Mouse (Mus musculus) neural tube, embryonic 11.5 days (tissue): ENCODE measurements around the gene Nras. TPM values are rescaled to one million over a fixed set of nuclear protein-coding genes. Genes with fewer than 3 reads are reported as not detected.

ENCODE experiments used
- ATAC-seq: fragments of 200-750 bp; cut with Nextera tagmentation; 2 replicates; pipeline ENCODE4 v1.8.0; 2017; ENCODE audit warnings: moderate number of reproducible peaks, mild to moderate bottlenecking, moderate TSS enrichment, moderate library complexity; ENCODE audit not compliant: insufficient read depth, low FRiP score, low TSS enrichment
- DNase-seq: peaks from one replicate; pipeline ENCODE4 v3.0.0-alpha.2; 2015; ENCODE audit warnings: low spot score
- H3K27ac ChIP-seq: fragments of 300-500 bp; sonication (generic); 2 replicates; pipeline ENCODE4 v1.5.1; 2014; ENCODE audit warnings: low read depth, mild to moderate bottlenecking, low read length
- H3K27me3 ChIP-seq: fragments of 300-500 bp; sonication (generic); 2 replicates; pipeline ENCODE4 v1.6.1; 2014; ENCODE audit warnings: mild to moderate bottlenecking, low read length, mixed read lengths; ENCODE audit not compliant: control insufficient read depth, insufficient read depth
- H3K36me3 ChIP-seq: fragments of 300-500 bp; sonication (generic); 2 replicates; pipeline ENCODE4 v1.6.1; 2014; ENCODE audit warnings: mild to moderate bottlenecking, low read length, moderate library complexity, mixed read lengths; ENCODE audit not compliant: control insufficient read depth, insufficient read depth
- H3K4me1 ChIP-seq: fragments of 300-500 bp; sonication (generic); 2 replicates; pipeline ENCODE4 v1.6.1; 2014; ENCODE audit warnings: low read length, mixed read lengths; ENCODE audit not compliant: control insufficient read depth, insufficient read depth
- H3K4me2 ChIP-seq: fragments of 300-500 bp; sonication (generic); 2 replicates; pipeline ENCODE4 v1.6.1; 2014; ENCODE audit warnings: low read depth, mild to moderate bottlenecking, moderate library complexity
- H3K4me3 ChIP-seq: fragments of 300-500 bp; sonication (generic); 2 replicates; pipeline ENCODE4 v1.5.1; 2014; ENCODE audit warnings: low read depth, low read length
- H3K9ac ChIP-seq: fragments of 300-500 bp; sonication (generic); 2 replicates; pipeline ENCODE4 v1.6.1; 2014; ENCODE audit warnings: mild to moderate bottlenecking, low read length
- H3K9me3 ChIP-seq: fragments of 300-500 bp; sonication (generic); 2 replicates; pipeline ENCODE4 v1.6.1; 2016; ENCODE audit warnings: low read length; ENCODE audit not compliant: control insufficient read depth
- WGBS: fragments of 180-500 bp; shearing (Covaris S2); extraction: QIAGEN DNeasy Blood & Tissue Kit; methylation state at CpG from one replicate; pipeline ENCODE4 v1.1.7; 2014; 5-methylcytosine and 5-hydroxymethylcytosine counted together
- polyA plus RNA-seq: library from polyadenylated mRNA; unstranded; fragments of >200 nt; fragmentation: Nextera tagmentation; extraction: Ambion mirVana; gene quantifications from 2 replicates; pipeline ENCODE4 v1.2.1, GENCODE M21; 2014

Gene Nras
- polyA plus RNA-seq, result 143 and 152 TPM in 2 replicates

DNA sequence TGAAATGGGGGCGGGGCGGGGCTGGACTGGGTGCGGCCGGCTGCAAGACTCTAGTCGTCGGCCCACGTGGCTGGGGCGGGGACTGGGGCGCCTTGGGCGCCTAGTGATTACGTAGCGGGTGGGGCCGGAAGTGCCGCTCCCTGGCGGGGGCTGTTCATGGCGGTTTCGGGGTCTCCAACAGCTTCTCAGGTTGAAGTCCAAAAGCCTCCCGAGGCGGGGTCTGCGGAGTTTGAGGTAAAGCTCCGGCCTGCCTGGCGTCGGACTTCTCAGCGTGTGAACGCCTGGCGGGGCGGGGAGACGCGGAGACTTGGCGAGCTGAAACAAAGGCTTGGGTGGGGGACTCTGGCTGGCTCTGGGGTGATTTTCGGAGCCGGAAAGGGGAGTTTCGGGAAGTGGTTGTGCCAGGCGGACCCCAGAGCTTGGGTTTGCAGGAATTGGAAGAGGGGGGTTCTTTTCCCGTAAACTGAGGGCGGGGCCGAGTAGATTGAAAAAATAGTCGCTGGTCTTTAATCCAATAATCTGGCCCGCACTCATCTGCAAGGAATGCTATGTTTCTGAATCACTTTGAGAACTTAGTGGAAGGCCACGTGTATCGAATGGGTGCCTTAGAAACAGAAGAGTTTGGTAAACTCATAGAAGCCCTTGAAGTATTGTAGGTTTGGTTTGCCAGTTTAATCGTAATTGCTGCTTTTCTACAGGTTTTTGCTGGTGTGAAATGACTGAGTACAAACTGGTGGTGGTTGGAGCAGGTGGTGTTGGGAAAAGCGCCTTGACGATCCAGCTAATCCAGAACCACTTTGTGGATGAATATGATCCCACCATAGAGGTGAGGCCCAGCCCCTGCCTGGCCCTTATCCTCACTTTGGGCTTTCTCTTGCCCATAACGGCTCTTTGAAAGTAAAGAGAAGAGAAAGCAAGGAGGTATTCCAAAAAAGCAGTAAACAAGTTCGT, at the start of gene Nras:
Gene Nras, plus strand, starts transcription at position 79 of the 951 bp plus-strand sequence.
- H3K36me3 ChIP-seq, result peaks cover 11% of the 10 kb centered on the region
- H3K9me3 ChIP-seq, result no peaks in the 10 kb centered on the region
- H3K4me3 ChIP-seq, result peak within 1 kb of the TSS; percentile 67
- ATAC-seq, result peak; percentile 98
- H3K4me1 ChIP-seq, result no peaks in the 10 kb centered on the region; the same call in 1 of the 2 replicates
- H3K27ac ChIP-seq, result peak within 1 kb of the TSS; percentile 73
- H3K4me2 ChIP-seq, result peak within 1 kb of the TSS; percentile 46
- WGBS, result 3% methylated on average over 46 of the region's 46 CpGs
- H3K9ac ChIP-seq, result peak within 1 kb of the TSS; percentile 87
- DNase-seq, result peak; percentile 98
- H3K27me3 ChIP-seq, result no peaks in the 10 kb centered on the region

DNA sequence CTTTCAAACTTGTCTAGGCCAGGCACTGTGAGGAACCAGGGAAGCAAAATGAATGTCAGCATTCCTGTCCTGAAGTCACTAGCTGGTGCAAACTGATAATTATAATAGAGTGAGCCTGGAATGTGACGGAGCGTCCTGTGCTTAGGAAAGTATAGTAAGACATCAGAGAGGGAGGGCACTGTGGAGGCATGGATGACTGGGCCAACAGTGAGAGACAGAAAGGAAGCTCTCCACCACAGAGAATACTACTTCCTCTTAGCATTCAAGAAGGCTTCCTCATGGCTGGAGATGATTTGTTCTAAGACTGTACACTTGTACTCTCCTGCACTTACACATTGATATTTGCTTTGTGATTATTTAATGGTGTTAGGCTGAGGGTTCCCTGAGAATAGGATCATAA, 40.7 kb upstream of the Nras start:
- Histone ChIP-seq H3K27me3 (no peaks in the 10 kb centered on the region), H3K4me1 (no peaks in the 10 kb centered on the region), H3K9me3 (no peaks in the 10 kb centered on the region), H3K36me3 (no peaks in the 10 kb centered on the region), H3K27ac (no peak overlapping the region), H3K4me3 (no peak overlapping the region), H3K4me2 (no peak overlapping the region), H3K9ac (no peak overlapping the region)
- DNase-seq (no peak), ATAC-seq (no peak)
- 90% methylated on average over 2 of the region's 2 CpGs for WGBS

DNA sequence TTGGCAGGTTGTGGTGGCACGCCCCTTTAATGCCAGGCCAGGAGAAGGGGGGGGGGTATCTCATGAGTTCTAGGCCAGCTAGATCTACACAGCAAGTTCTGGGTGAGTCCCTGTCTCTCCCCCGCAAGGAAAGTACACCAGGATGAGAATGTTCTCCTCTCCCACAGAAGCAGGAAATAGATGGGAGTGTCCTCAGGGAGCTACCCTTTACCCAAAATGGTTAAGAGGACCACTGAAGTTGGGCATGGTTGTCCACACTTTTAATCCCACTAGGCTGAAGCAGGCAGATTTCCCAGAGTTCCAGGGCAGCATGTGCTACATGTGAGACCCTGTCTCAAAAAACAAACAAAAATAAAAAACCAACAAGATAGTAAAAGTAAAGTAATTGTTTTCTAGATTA, 38.6 kb upstream of the Nras start:
- Histone ChIP-seq H3K4me3 (no peak overlapping the region), H3K27ac (no peak overlapping the region), H3K9ac (no peak overlapping the region), H3K36me3 (no peaks in the 10 kb centered on the region), H3K4me1 (no peaks in the 10 kb centered on the region), H3K27me3 (no peaks in the 10 kb centered on the region), H3K4me2 (no peak overlapping the region; the same call in 1 of the 2 replicates), H3K9me3 (no peaks in the 10 kb centered on the region)
- WGBS, result 93% methylated on average over 2 of the region's 2 CpGs
- no peak for DNase-seq
- no peak for ATAC-seq

DNA sequence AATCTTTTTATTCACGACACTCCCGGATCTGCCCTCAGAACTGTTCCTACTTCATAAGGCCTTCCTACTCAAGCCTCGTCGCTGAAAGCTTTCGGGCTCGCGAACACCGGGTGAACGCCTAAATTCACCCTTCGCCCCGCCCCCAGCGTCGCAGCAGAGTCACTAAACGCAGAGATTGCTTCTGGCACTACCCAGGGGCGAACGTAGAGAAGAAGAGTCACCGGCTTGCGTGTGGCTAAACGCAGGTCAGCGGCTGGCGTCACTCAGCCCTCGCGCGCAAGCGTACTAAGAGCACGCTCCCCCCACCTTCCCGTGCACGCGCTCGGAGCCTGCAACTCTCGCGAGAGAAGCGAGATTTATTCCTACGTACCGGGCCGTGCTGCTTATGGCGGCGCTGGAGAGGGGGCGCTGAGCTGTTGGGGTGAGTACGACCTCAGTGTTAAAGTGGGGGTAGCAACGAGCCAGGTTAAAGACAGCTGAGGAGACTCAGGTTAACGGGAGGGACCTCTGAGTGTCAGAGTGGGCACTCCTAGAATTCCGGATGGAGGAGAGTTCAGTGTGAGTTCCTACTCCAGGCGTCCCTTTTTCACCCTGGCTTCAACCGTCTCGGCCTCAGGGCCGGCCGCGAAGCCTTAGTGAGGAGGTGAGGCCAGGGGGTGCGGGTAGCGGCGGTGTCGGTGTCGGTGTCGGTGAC, 37.7 kb upstream of the Nras start, which contains the start of gene Csde1:
Gene Csde1, plus strand, starts transcription at position 178 of the 694 bp plus-strand sequence.
- peak; percentile 91 for ATAC-seq

DNA sequence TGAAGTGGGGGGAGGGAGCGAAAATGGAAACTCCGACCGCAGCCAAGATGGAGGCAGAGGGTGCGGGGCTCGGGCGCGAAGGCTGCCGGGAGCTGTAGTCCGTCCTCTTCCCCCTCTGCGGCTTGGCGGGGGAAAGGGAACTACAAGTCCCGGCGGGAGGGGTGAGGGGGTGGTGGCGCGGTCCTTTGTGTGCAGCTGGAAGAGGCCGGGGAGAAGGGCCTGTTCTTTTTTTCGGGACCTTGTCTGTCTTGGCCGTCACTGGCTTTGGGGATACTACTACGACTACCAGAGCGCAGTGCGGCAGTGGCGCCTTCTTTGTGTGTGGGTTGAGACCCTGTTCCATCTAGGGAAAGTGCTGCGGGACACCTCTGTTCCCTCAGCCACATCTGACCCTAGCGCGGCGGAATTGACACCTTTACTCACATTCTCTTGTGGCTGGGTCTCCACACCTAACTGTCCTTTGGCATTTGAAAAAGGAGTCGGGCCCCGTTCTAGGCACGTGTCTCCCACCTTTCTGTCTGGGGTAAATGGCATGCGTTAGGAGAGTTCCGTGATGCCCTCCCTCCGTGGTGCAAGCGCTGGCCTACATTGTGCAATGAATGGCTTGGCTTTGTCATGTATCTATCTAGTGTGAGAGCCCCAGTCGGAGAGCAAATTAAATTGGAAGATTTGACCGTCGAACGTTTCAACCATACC, 37.0 kb upstream of the Nras start:
- no peaks in the 10 kb centered on the region for H3K36me3 ChIP-seq

More for the DNA sequence above, 37.7 kb upstream of the Nras start, which contains the start of gene Csde1:
- no peaks in the 10 kb centered on the region for H3K9me3 ChIP-seq
- H3K4me1 ChIP-seq, result no peaks in the 10 kb centered on the region
- under 1% methylated on average over 55 of the region's 55 CpGs for WGBS
- no peaks in the 10 kb centered on the region for H3K27me3 ChIP-seq
- no peaks in the 10 kb centered on the region for H3K36me3 ChIP-seq
- peak; percentile 98 for DNase-seq
- H3K4me3 ChIP-seq, result peak within 1 kb of the TSS; percentile 85
- H3K27ac ChIP-seq, result peak within 1 kb of the TSS; percentile 94
- peak within 1 kb of the TSS; percentile 76 for H3K4me2 ChIP-seq
- peak within 1 kb of the TSS; percentile 99 for H3K9ac ChIP-seq

DNA sequence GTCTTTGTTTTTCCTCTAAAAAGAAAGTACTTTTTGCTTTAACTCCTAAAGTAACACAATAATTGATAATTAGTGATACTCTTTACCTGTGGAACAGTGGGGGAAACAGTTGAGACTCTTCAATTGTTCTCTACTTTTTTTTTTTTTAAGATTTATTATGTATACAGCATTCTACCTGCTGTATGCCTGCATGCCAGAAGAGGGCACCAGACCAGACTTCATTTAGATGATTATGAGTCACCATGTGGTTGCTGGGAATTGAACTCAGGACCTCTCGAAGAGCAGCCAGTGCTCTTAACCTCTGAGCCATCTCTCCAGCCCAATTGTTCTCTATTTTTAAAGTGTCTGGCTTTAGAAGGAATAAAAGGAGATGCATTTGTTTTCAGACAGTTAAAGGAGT, 31.9 kb upstream of the Nras start:
- no peak overlapping the region for H3K9ac ChIP-seq
- 86% methylated on average over 1 of the region's 1 CpGs for WGBS
- H3K27me3 ChIP-seq, result no peaks in the 10 kb centered on the region
- DNase-seq (no peak), ATAC-seq (no peak)
- no peaks in the 10 kb centered on the region for H3K4me1 ChIP-seq
- no peaks in the 10 kb centered on the region for H3K9me3 ChIP-seq
- no peak overlapping the region for H3K27ac ChIP-seq
- H3K4me3 ChIP-seq, result no peak overlapping the region
- H3K36me3 ChIP-seq, result peaks cover 3% of the 10 kb centered on the region
- no peak overlapping the region for H3K4me2 ChIP-seq

More for the DNA sequence above, 37.0 kb upstream of the Nras start:
- Histone ChIP-seq H3K4me1 (no peaks in the 10 kb centered on the region), H3K9me3 (no peaks in the 10 kb centered on the region), H3K4me3 (peak overlapping the region; percentile 85), H3K9ac (peak overlapping the region; percentile 99), H3K27ac (peak overlapping the region; percentile 94), H3K4me2 (peak overlapping the region; percentile 76), H3K27me3 (no peaks in the 10 kb centered on the region)
- WGBS, result under 1% methylated on average over 35 of the region's 37 CpGs
- ATAC-seq, result peak; percentile 94
- peak; percentile 94 for DNase-seq

DNA sequence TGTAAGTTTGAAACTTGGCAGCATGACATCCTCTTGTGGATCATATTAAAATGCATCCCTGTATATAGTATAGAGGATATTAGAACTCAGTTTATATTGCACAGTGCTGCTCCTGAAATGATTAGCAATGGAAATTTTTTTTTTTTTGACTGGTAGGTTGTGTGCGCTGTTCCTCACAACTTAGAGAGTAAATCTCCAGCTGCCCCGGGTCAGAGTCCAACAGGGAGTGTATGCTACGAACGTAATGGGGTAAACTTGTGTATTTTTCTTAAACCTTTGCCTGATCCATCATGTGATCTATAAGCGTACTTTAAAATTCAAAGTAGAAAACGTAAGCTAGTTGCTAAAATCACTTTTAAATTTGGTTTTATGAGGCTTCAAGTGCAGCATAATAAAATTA, 17.8 kb upstream of the Nras start:
- no peak overlapping the region for H3K27ac ChIP-seq
- 94% methylated on average over 6 of the region's 6 CpGs for WGBS
- H3K9me3 ChIP-seq, result no peaks in the 10 kb centered on the region
- H3K4me3 ChIP-seq, result no peak overlapping the region
- no peak overlapping the region for H3K4me2 ChIP-seq
- no peaks in the 10 kb centered on the region for H3K27me3 ChIP-seq
- no peak overlapping the region for H3K9ac ChIP-seq
- peaks cover 3% of the 10 kb centered on the region for H3K36me3 ChIP-seq
- no peaks in the 10 kb centered on the region for H3K4me1 ChIP-seq
- no peak for ATAC-seq
- DNase-seq, result no peak

DNA sequence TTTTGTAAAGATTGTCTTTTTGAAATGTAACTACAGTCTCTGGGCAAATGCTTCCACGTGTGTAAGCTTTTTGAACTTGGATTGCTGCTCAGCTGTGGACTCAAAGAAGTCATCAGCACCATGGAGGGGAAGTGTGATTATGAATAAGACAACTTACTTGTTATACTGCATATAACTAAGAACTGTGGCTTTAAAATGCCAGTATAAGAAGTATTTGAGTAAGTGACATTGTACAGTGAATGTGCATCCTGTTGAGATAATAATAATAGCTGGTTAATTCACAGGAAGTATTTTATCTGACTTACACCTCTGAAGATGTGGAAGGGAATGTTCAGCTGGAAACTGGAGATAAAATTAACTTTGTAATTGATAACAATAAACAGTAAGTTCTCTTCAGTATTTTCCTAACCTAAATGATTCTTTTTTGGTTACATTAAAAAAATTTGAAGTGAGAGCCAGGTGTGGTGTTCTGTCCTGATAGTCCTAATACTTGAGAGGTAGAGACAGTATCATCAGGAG, 17.2 kb upstream of the Nras start:
- Histone ChIP-seq H3K36me3 (peaks cover 3% of the 10 kb centered on the region), H3K4me3 (no peak overlapping the region), H3K4me1 (no peaks in the 10 kb centered on the region), H3K27ac (no peak overlapping the region), H3K4me2 (no peak overlapping the region), H3K9ac (no peak overlapping the region), H3K9me3 (no peaks in the 10 kb centered on the region), H3K27me3 (no peaks in the 10 kb centered on the region)
- WGBS, result 89% methylated on average over 1 of the region's 1 CpGs
- ATAC-seq, result no peak
- DNase-seq, result no peak
